Mouse (Mus musculus): Measurements from ENCODE around the gene Ptgs1. TPM values are rescaled to one million over a fixed set of nuclear protein-coding genes. Genes with fewer than 3 reads are reported as not detected.

The Ptgs1 gene
- polyA plus RNA-seq, 1 experiment from 2014 or later, result 15.4 TPM

GRCm38 (mm10) chr2:36200813-36201212 lies 29.4 kb upstream of the Ptgs1 start:
- Histone ChIP-seq H3K4me2 (replicated peaks) (no peak overlapping the region), H3K27me3 (peaks cover 57% of the 10 kb centered on the region), H3K36me3 (no peaks in the 10 kb centered on the region), H3K4me1 (peaks cover 32% of the 10 kb centered on the region), H3K4me3 (replicated peaks) (no peak overlapping the region), H3K9me3 (replicated peaks) (no peaks in the 10 kb centered on the region), H3K27ac (replicated peaks) (no peak overlapping the region), H3K9ac (no peak overlapping the region)
- 72% methylated on average over 2 of the region's 2 CpGs for WGBS
- no peak for ATAC-seq (ENCODE audit: insufficient number of reproducible peaks, low FRiP score, low TSS enrichment, low read depth)

GRCm38 (mm10) chr2:36201756-36202610 lies 28.2 kb upstream of the Ptgs1 start:
- Histone ChIP-seq H3K36me3 (no peaks in the 10 kb centered on the region), H3K4me2 (replicated peaks) (no peak overlapping the region), H3K4me1 (peaks cover 32% of the 10 kb centered on the region), H3K9me3 (replicated peaks) (no peaks in the 10 kb centered on the region), H3K27ac (replicated peaks) (no peak overlapping the region), H3K27me3 (peaks cover 57% of the 10 kb centered on the region), H3K9ac (no peak overlapping the region), H3K4me3 (replicated peaks) (peak overlapping the region; percentile 40; the same call in 1 of the 2 replicates)
- ATAC-seq (ENCODE audit: insufficient number of reproducible peaks, low FRiP score, low TSS enrichment, low read depth), result no peak
- WGBS, result 30% methylated on average over 18 of the region's 18 CpGs

GRCm38 (mm10) chr2:36202611-36202880 lies 27.7 kb upstream of the Ptgs1 start:
- H3K4me1 ChIP-seq, result peaks cover 32% of the 10 kb centered on the region
- H3K4me2 ChIP-seq (replicated peaks), result peak overlapping the region; percentile 77; the same call in 1 of the 2 replicates
- ATAC-seq (ENCODE audit: insufficient number of reproducible peaks, low FRiP score, low TSS enrichment, low read depth), result no peak
- no peaks in the 10 kb centered on the region for H3K9me3 ChIP-seq (replicated peaks)
- H3K27me3 ChIP-seq, result peaks cover 57% of the 10 kb centered on the region
- no peaks in the 10 kb centered on the region for H3K36me3 ChIP-seq
- H3K27ac ChIP-seq (replicated peaks), result no peak overlapping the region
- no peak overlapping the region for H3K9ac ChIP-seq
- 20% methylated on average over 5 of the region's 5 CpGs for WGBS
- H3K4me3 ChIP-seq (replicated peaks), result peak overlapping the region; percentile 40

- Histone ChIP-seq H3K9ac (no peak overlapping the region), H3K4me2 (replicated peaks) (peak overlapping the region; percentile 77), H3K4me3 (replicated peaks) (peak overlapping the region; percentile 40), H3K36me3 (no peaks in the 10 kb centered on the region), H3K27me3 (peaks cover 57% of the 10 kb centered on the region), H3K4me1 (peaks cover 28% of the 10 kb centered on the region), H3K9me3 (replicated peaks) (no peaks in the 10 kb centered on the region), H3K27ac (replicated peaks) (no peak overlapping the region)
- no peak for ATAC-seq (ENCODE audit: insufficient number of reproducible peaks, low FRiP score, low TSS enrichment, low read depth)
- WGBS, result under 1% methylated on average over 39 of the region's 39 CpGs
These were observed 27.0 kb upstream of the Ptgs1 start for GRCm38 (mm10) chr2:36203011-36203825.

- WGBS, result 58% methylated on average over 4 of the region's 4 CpGs
- Histone ChIP-seq H3K27me3 (peaks cover 59% of the 10 kb centered on the region), H3K4me3 (replicated peaks) (no peak overlapping the region), H3K9me3 (replicated peaks) (no peaks in the 10 kb centered on the region), H3K27ac (replicated peaks) (no peak overlapping the region), H3K36me3 (no peaks in the 10 kb centered on the region), H3K4me1 (peaks cover 21% of the 10 kb centered on the region), H3K4me2 (replicated peaks) (no peak overlapping the region), H3K9ac (no peak overlapping the region)
- ATAC-seq (ENCODE audit: insufficient number of reproducible peaks, low FRiP score, low TSS enrichment, low read depth), result no peak
These were observed 25.6 kb upstream of the Ptgs1 start for GRCm38 (mm10) chr2:36204595-36204994.

GRCm38 (mm10) chr2:36207071-36207470 lies 23.2 kb upstream of the Ptgs1 start:
- 0 out of 2 replicates have a peak, but pooled peaks have one; percentile 32 for ATAC-seq (ENCODE audit: insufficient number of reproducible peaks, low FRiP score, low TSS enrichment, low read depth)
- Histone ChIP-seq H3K27ac (replicated peaks) (no peak overlapping the region), H3K4me3 (replicated peaks) (no peak overlapping the region), H3K36me3 (no peaks in the 10 kb centered on the region), H3K4me1 (peaks cover 35% of the 10 kb centered on the region), H3K27me3 (peaks cover 61% of the 10 kb centered on the region), H3K9ac (no peak overlapping the region), H3K4me2 (replicated peaks) (no peak overlapping the region), H3K9me3 (replicated peaks) (no peaks in the 10 kb centered on the region)
- WGBS, result 32% methylated on average over 11 of the region's 11 CpGs

- 9% methylated on average over 27 of the region's 34 CpGs for WGBS
- H3K9me3 ChIP-seq (replicated peaks), result no peaks in the 10 kb centered on the region
- no peak overlapping the region; the same call in 1 of the 2 replicates for H3K4me3 ChIP-seq (replicated peaks)
- peaks cover 42% of the 10 kb centered on the region for H3K27me3 ChIP-seq
- H3K4me1 ChIP-seq, result peaks cover 30% of the 10 kb centered on the region
- peak overlapping the region; percentile 28 for H3K4me2 ChIP-seq (replicated peaks)
- no peak overlapping the region for H3K27ac ChIP-seq (replicated peaks)
- no peaks in the 10 kb centered on the region for H3K36me3 ChIP-seq
- ATAC-seq (ENCODE audit: insufficient number of reproducible peaks, low FRiP score, low TSS enrichment, low read depth), result no peak
- no peak overlapping the region for H3K9ac ChIP-seq
These were observed 19.4 kb upstream of the Ptgs1 start for GRCm38 (mm10) chr2:36210796-36211195.

- H3K4me2 ChIP-seq (replicated peaks), result no peak overlapping the region
- no peaks in the 10 kb centered on the region for H3K9me3 ChIP-seq (replicated peaks)
- 7% methylated on average over 7 of the region's 7 CpGs for WGBS
- no peak for ATAC-seq (ENCODE audit: insufficient number of reproducible peaks, low FRiP score, low TSS enrichment, low read depth)
- no peaks in the 10 kb centered on the region for H3K36me3 ChIP-seq
- no peak overlapping the region for H3K4me3 ChIP-seq (replicated peaks)
- peaks cover 40% of the 10 kb centered on the region for H3K4me1 ChIP-seq
- H3K27me3 ChIP-seq, result peaks cover 42% of the 10 kb centered on the region
- H3K9ac ChIP-seq, result no peak overlapping the region
- H3K27ac ChIP-seq (replicated peaks), result no peak overlapping the region
These were observed 18.4 kb upstream of the Ptgs1 start for GRCm38 (mm10) chr2:36211785-36212184.

GRCm38 (mm10) chr2:36213108-36213507 lies 17.1 kb upstream of the Ptgs1 start:
- no peak for ATAC-seq (ENCODE audit: insufficient number of reproducible peaks, low FRiP score, low TSS enrichment, low read depth)
- peaks cover 53% of the 10 kb centered on the region for H3K4me1 ChIP-seq
- H3K4me3 ChIP-seq (replicated peaks), result no peak overlapping the region
- H3K9ac ChIP-seq, result no peak overlapping the region
- H3K36me3 ChIP-seq, result no peaks in the 10 kb centered on the region
- WGBS, result 49% methylated on average over 7 of the region's 7 CpGs
- H3K4me2 ChIP-seq (replicated peaks), result no peak overlapping the region
- H3K9me3 ChIP-seq (replicated peaks), result no peaks in the 10 kb centered on the region
- no peak overlapping the region for H3K27ac ChIP-seq (replicated peaks)
- H3K27me3 ChIP-seq, result peaks cover 42% of the 10 kb centered on the region

- Histone ChIP-seq H3K4me2 (replicated peaks) (peak overlapping the region; percentile 27; the same call in 1 of the 2 replicates), H3K9ac (no peak overlapping the region), H3K4me3 (replicated peaks) (no peak overlapping the region), H3K27ac (replicated peaks) (no peak overlapping the region), H3K4me1 (peaks cover 54% of the 10 kb centered on the region), H3K9me3 (replicated peaks) (no peaks in the 10 kb centered on the region), H3K36me3 (no peaks in the 10 kb centered on the region), H3K27me3 (peaks cover 42% of the 10 kb centered on the region)
- ATAC-seq (ENCODE audit: insufficient number of reproducible peaks, low FRiP score, low TSS enrichment, low read depth), result 0 out of 2 replicates have a peak, but pooled peaks have one; percentile 44
- WGBS, result 5% methylated on average over 8 of the region's 8 CpGs
These were observed 16.2 kb upstream of the Ptgs1 start for GRCm38 (mm10) chr2:36214023-36214422.

GRCm38 (mm10) chr2:36214425-36214824 lies 15.8 kb upstream of the Ptgs1 start:
- peaks cover 54% of the 10 kb centered on the region for H3K4me1 ChIP-seq
- H3K36me3 ChIP-seq, result no peaks in the 10 kb centered on the region
- 53% methylated on average over 5 of the region's 5 CpGs for WGBS
- H3K27ac ChIP-seq (replicated peaks), result no peak overlapping the region
- peak overlapping the region; percentile 27; the same call in 1 of the 2 replicates for H3K4me2 ChIP-seq (replicated peaks)
- peaks cover 38% of the 10 kb centered on the region for H3K27me3 ChIP-seq
- H3K9me3 ChIP-seq (replicated peaks), result no peaks in the 10 kb centered on the region
- no peak for ATAC-seq (ENCODE audit: insufficient number of reproducible peaks, low FRiP score, low TSS enrichment, low read depth)
- no peak overlapping the region for H3K9ac ChIP-seq
- no peak overlapping the region for H3K4me3 ChIP-seq (replicated peaks)
